Mouse (Mus musculus): ENCODE measurements around the gene Skp1a. TPM values are rescaled to one million over a fixed set of nuclear protein-coding genes. Genes with fewer than 3 reads are reported as not detected.

Skp1a gene
- total and polyA plus RNA-seq, 3 experiments = 169 to 1,533 (median 445) TPM

GRCm38 (mm10) chr11:52277433-52278150 lies 45.8 kb downstream of the Skp1a start:
- H3K4me1 ChIP-seq (ENCODE audit: control insufficient read depth in 1 of 2, insufficient read depth in 2 of 2, low read length in 2 of 2) = no peaks in the 10 kb centered on the region
- no peak overlapping the region for H3K4me3 ChIP-seq (ENCODE audit: control insufficient read depth in 1 of 2, insufficient read depth in 1 of 2, low read depth in 2 of 2, low read length in 2 of 2)
- no peak for DNase-seq (ENCODE audit: low read depth, low spot score)
- no peaks in the 10 kb centered on the region for H3K27me3 ChIP-seq (ENCODE audit: control insufficient read depth in 1 of 2, insufficient read depth in 2 of 2, low read length in 2 of 2)
- no peaks in the 10 kb centered on the region for H3K79me2 ChIP-seq (ENCODE audit: control insufficient read depth, insufficient read depth, low read length, poor library complexity)
- no peaks in the 10 kb centered on the region for H3K36me3 ChIP-seq (ENCODE audit: control insufficient read depth in 1 of 2, insufficient read depth in 2 of 2, low read length in 2 of 2)
- H3K9me3 ChIP-seq (replicated peaks; ENCODE audit: insufficient read depth, low read length) = no peaks in the 10 kb centered on the region
- no peak overlapping the region for H3K27ac ChIP-seq (ENCODE audit: control insufficient read depth, low read depth, low read length)
- TF ChIP-seq GABPA (IDR thresholded peaks at IDR 0.05; ENCODE audit: low read depth, low read length) (no peak), RCOR1 (IDR thresholded peaks at IDR 0.05; ENCODE audit: low read depth, low read length) (no peak), CTCF (IDR thresholded peaks at IDR 0.05 in 2 of 3, conservative IDR thresholded peaks at IDR 0.05 in 1 of 3; ENCODE audit: control insufficient read depth in 1 of 3, insufficient read depth in 1 of 3, low read depth in 2 of 3, low read length in 3 of 3, poor library complexity in 1 of 3, severe bottlenecking in 1 of 3) (no peak), CHD1 (IDR thresholded peaks at IDR 0.05; ENCODE audit: low read depth, low read length) (no peak), JUND (IDR thresholded peaks at IDR 0.05; ENCODE audit: low read depth, low read length) (no peak), MAX (IDR thresholded peaks at IDR 0.05; ENCODE audit: low read length) (no peak), POLR2AphosphoS2 (IDR thresholded peaks at IDR 0.05; ENCODE audit: low read length) (no peak), ZKSCAN1 (IDR thresholded peaks at IDR 0.05; ENCODE audit: low read depth, low read length) (no peak)
- no peak overlapping the region for H3K9ac ChIP-seq (ENCODE audit: control insufficient read depth, low read depth, low read length, poor library complexity, severe bottlenecking)

DNA sequence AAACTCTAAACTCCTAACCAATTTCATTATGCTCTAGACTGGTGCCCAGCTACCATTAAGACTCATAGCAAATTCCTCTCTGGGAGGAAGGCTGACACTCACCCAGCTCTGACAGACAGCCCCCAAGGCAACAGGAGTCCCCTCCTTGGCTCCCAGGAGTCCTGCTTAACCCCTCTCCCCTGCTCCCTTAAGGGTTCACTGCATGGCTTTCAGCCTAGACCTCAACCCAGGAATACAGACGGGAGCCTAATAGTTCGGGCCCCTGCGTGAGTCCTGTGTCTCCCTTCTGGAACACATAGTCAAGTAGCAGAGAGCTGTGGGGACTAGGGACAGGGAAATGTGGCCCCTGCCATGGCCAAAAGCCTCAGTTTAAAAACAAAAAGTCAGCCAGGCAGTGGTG lies 46.4 kb downstream of the Skp1a start:
- no peaks in the 10 kb centered on the region for H3K36me3 ChIP-seq (ENCODE audit: control insufficient read depth in 1 of 2, insufficient read depth in 2 of 2, low read length in 2 of 2)
- no peaks in the 10 kb centered on the region for H3K27me3 ChIP-seq (ENCODE audit: control insufficient read depth in 1 of 2, insufficient read depth in 2 of 2, low read length in 2 of 2)

GRCm38 (mm10) chr11:52278991-52279390 lies 47.2 kb downstream of the Skp1a start:
- Histone ChIP-seq H3K4me1 (ENCODE audit: control insufficient read depth in 1 of 2, insufficient read depth in 2 of 2, low read length in 2 of 2) (no peaks in the 10 kb centered on the region), H3K36me3 (ENCODE audit: control insufficient read depth in 1 of 2, insufficient read depth in 2 of 2, low read length in 2 of 2) (no peaks in the 10 kb centered on the region), H3K27ac (ENCODE audit: control insufficient read depth, low read depth, low read length) (no peak overlapping the region), H3K4me3 (ENCODE audit: control insufficient read depth in 1 of 2, insufficient read depth in 1 of 2, low read depth in 2 of 2, low read length in 2 of 2) (no peak overlapping the region), H3K79me2 (ENCODE audit: control insufficient read depth, insufficient read depth, low read length, poor library complexity) (no peaks in the 10 kb centered on the region), H3K9ac (ENCODE audit: control insufficient read depth, low read depth, low read length, poor library complexity, severe bottlenecking) (no peak overlapping the region), H3K27me3 (ENCODE audit: control insufficient read depth in 1 of 2, insufficient read depth in 2 of 2, low read length in 2 of 2) (no peaks in the 10 kb centered on the region), H3K9me3 (replicated peaks; ENCODE audit: insufficient read depth, low read length) (no peaks in the 10 kb centered on the region)
- TF ChIP-seq TBP (IDR thresholded peaks at IDR 0.05; ENCODE audit: low read depth, low read length) (no peak), TCF12 (IDR thresholded peaks at IDR 0.05; ENCODE audit: low read depth, low read length) (no peak), MAX (IDR thresholded peaks at IDR 0.05; ENCODE audit: low read length) (no peak), ZNF384 (IDR thresholded peaks at IDR 0.05; ENCODE audit: low read depth, low read length) (no peak), E2F4 (IDR thresholded peaks at IDR 0.05; ENCODE audit: borderline replicate concordance, low read depth, low read length) (no peak), MYB (IDR thresholded peaks at IDR 0.05; ENCODE audit: low read depth, low read length) (no peak)
- no peak for DNase-seq (ENCODE audit: low read depth, low spot score)

More for the DNA sequence above, 46.4 kb downstream of the Skp1a start:
- no peaks in the 10 kb centered on the region for H3K4me1 ChIP-seq (ENCODE audit: control insufficient read depth in 1 of 2, insufficient read depth in 2 of 2, low read length in 2 of 2)
- H3K4me3 ChIP-seq (ENCODE audit: control insufficient read depth in 1 of 2, insufficient read depth in 1 of 2, low read depth in 2 of 2, low read length in 2 of 2) = no peak overlapping the region
- TF ChIP-seq KAT2A (conservative IDR thresholded peaks at IDR 0.05; ENCODE audit: low read depth, low read length) = no peak
- no peak for TF ChIP-seq SMC3 (IDR thresholded peaks at IDR 0.05; ENCODE audit: low read depth, low read length)
- H3K9ac ChIP-seq (ENCODE audit: control insufficient read depth, low read depth, low read length, poor library complexity, severe bottlenecking) = no peak overlapping the region
- DNase-seq (ENCODE audit: low read depth, low spot score) = no peak
- no peak overlapping the region for H3K27ac ChIP-seq (ENCODE audit: control insufficient read depth, low read depth, low read length)
- no peaks in the 10 kb centered on the region for H3K79me2 ChIP-seq (ENCODE audit: control insufficient read depth, insufficient read depth, low read length, poor library complexity)
- no peaks in the 10 kb centered on the region for H3K9me3 ChIP-seq (replicated peaks; ENCODE audit: insufficient read depth, low read length)
